ENCODE assay signal across 10 mouse cellular contexts in the genomic region with DNA sequence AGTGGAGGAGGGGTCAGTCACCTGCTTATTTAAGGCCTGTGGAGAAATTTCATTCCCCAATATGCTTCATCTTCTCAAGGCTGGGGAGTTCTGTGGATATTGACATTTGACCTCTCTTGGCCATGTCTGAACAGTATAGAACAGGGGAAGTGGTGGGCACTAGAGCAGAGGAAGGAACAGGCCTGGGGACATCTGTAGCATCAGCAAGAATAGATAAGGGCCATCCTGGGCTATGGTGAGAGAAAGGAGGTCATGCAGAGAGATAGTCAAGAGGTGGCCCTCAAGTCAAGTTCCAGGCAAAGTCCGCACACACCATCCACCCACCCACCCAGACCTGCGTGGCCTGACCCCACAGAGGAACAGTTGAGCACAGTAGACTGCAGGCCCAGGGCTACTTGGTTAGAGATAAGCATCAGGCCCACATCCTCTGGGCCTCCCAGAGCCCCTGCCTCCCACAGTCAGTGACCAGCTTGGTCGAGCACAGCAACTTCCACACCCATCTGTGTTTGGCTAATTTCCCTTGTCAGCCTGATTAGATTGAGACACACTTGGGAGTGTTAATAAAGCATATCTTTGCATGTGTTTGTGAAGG. TPM values are rescaled to one million over a fixed set of nuclear protein-coding genes. Genes with fewer than 3 reads are reported as not detected.
DNase-seq lines count a peak whose midpoint lies in the region; ATAC-seq and TF ChIP-seq lines count a peak whose summit lies in the region.
"Had no signal": no experiment of that assay in that cellular context is flagged by ENCODE, and none has a peak within 500 bp of the region (broad histone marks: within the 10 kb centered on the region; RNA-seq: fewer than 3 reads in every experiment).

No protein-coding gene starts in this region.

- no peak for TF ChIP-seq CTCF in forebrain, postnatal 0 days (IDR thresholded peaks at IDR 0.05; ENCODE audit: low read depth)

- peaks cover 53% of the 10 kb centered on the region for H3K36me3 ChIP-seq in forebrain, embryonic 10.5 days (replicated peaks)
- peaks cover 33% of the 10 kb centered on the region for H3K36me3 ChIP-seq in forebrain, postnatal 0 days (ENCODE audit: insufficient read depth)
- peaks cover 6% of the 10 kb centered on the region for H3K36me3 ChIP-seq in neural tube, embryonic 11.5 days (ENCODE audit: control insufficient read depth, insufficient read depth, low read length)
- peaks cover 39% of the 10 kb centered on the region for H3K36me3 ChIP-seq in hindbrain, embryonic 13.5 days
- H3K36me3 ChIP-seq in stomach, embryonic 16.5 days (ENCODE audit: control insufficient read depth, insufficient read depth, low read length), result peaks cover 13% of the 10 kb centered on the region; the same call in 1 of the 2 replicates

- no peaks in the 10 kb centered on the region for H3K27me3 ChIP-seq in forebrain, embryonic 10.5 days (ENCODE audit: poor library complexity, severe bottlenecking)
- H3K27me3 ChIP-seq in forebrain, postnatal 0 days (ENCODE audit: insufficient read depth, low read length), result no peaks in the 10 kb centered on the region
- H3K27me3 ChIP-seq in neural tube, embryonic 11.5 days (ENCODE audit: control insufficient read depth, insufficient read depth, low read length), result no peaks in the 10 kb centered on the region
- H3K27me3 ChIP-seq in hindbrain, embryonic 13.5 days, result no peaks in the 10 kb centered on the region
- H3K27me3 ChIP-seq in stomach, embryonic 16.5 days (ENCODE audit: control insufficient read depth, insufficient read depth, low read length), result no peaks in the 10 kb centered on the region

- H3K9ac ChIP-seq in forebrain, postnatal 0 days, result no peak overlapping the region
- H3K9ac ChIP-seq in neural tube, embryonic 11.5 days (ENCODE audit: low read length), result no peak overlapping the region
- no peak overlapping the region for H3K9ac ChIP-seq in hindbrain, embryonic 13.5 days
- no peak overlapping the region for H3K9ac ChIP-seq in stomach, embryonic 16.5 days (ENCODE audit: low read length)

- no peak for DNase-seq in forebrain, embryonic 10.5 days (ENCODE audit: extremely low spot score, low spot score)
- no peak for DNase-seq in forebrain, postnatal 0 days
- no peak for DNase-seq in neural tube, embryonic 11.5 days (ENCODE audit: low spot score)
- DNase-seq in neural tube, embryonic 10.5 days (ENCODE audit: extremely low spot score, low spot score), result no peak
- no peak for DNase-seq in frontal cortex, postnatal 14 days (ENCODE audit: low spot score in 2 of 2)
- DNase-seq: thymus, postnatal 14 days had no signal

- WGBS in forebrain, embryonic 10.5 days, result 83% methylated on average over 3 of the region's 3 CpGs
- WGBS in forebrain, postnatal 0 days, result 45% methylated on average over 3 of the region's 3 CpGs
- 76% methylated on average over 3 of the region's 3 CpGs for WGBS in neural tube, embryonic 11.5 days
- WGBS in hindbrain, embryonic 13.5 days, result 59% methylated on average over 3 of the region's 3 CpGs
- WGBS in stomach, embryonic 16.5 days, result 50% methylated on average over 3 of the region's 3 CpGs

- peaks cover 54% of the 10 kb centered on the region for H3K4me1 ChIP-seq in forebrain, embryonic 10.5 days
- H3K4me1 ChIP-seq in forebrain, postnatal 0 days (ENCODE audit: insufficient read depth), result peaks cover 42% of the 10 kb centered on the region
- H3K4me1 ChIP-seq in neural tube, embryonic 11.5 days (ENCODE audit: control insufficient read depth, insufficient read depth, low read length), result peaks cover 31% of the 10 kb centered on the region
- H3K4me1 ChIP-seq in hindbrain, embryonic 13.5 days (replicated peaks), result peaks cover 67% of the 10 kb centered on the region
- peaks cover 62% of the 10 kb centered on the region for H3K4me1 ChIP-seq in stomach, embryonic 16.5 days (ENCODE audit: control insufficient read depth, insufficient read depth, low read length)

- H3K9me3 ChIP-seq in forebrain, embryonic 10.5 days, result no peaks in the 10 kb centered on the region
- no peaks in the 10 kb centered on the region for H3K9me3 ChIP-seq in forebrain, postnatal 0 days (ENCODE audit: low read length)
- H3K9me3 ChIP-seq in neural tube, embryonic 11.5 days (ENCODE audit: control insufficient read depth, low read length), result no peaks in the 10 kb centered on the region
- no peaks in the 10 kb centered on the region for H3K9me3 ChIP-seq in hindbrain, embryonic 13.5 days
- no peaks in the 10 kb centered on the region for H3K9me3 ChIP-seq in stomach, embryonic 16.5 days (replicated peaks; ENCODE audit: control insufficient read depth, low read length)

- 0 out of 2 replicates have a peak overlapping the region, but pooled peaks have one; percentile 53 for H3K27ac ChIP-seq in forebrain, embryonic 10.5 days
- H3K27ac ChIP-seq in forebrain, postnatal 0 days (ENCODE audit: low read depth, low read length), result no peak overlapping the region
- H3K27ac ChIP-seq in neural tube, embryonic 11.5 days (ENCODE audit: low read depth, low read length), result no peak overlapping the region
- peak overlapping the region; percentile 79 for H3K27ac ChIP-seq in hindbrain, embryonic 13.5 days
- H3K27ac ChIP-seq in stomach, embryonic 16.5 days (ENCODE audit: low read length), result peak overlapping the region; percentile 62; the same call in 1 of the 2 replicates

- no peak for ATAC-seq in forebrain, postnatal 0 days
- ATAC-seq in neural tube, embryonic 11.5 days (ENCODE audit: insufficient read depth, low FRiP score, low TSS enrichment), result peak; percentile 17; the same call in 1 of the 2 replicates
- peak; percentile 48 for ATAC-seq in hindbrain, embryonic 13.5 days (ENCODE audit: low FRiP score)
- ATAC-seq in stomach, embryonic 16.5 days (ENCODE audit: insufficient read depth, low FRiP score), result peak; percentile 22; the same call in 1 of the 2 replicates
- no peak for ATAC-seq in monocyte, adult 5-6 weeks (replicated peaks; ENCODE audit: insufficient number of reproducible peaks, low FRiP score, low TSS enrichment, poor library complexity, severe bottlenecking)

- H3K4me2 ChIP-seq in forebrain, postnatal 0 days (ENCODE audit: low read depth), result no peak overlapping the region
- no peak overlapping the region for H3K4me2 ChIP-seq in neural tube, embryonic 11.5 days (ENCODE audit: low read depth)
- H3K4me2 ChIP-seq in hindbrain, embryonic 13.5 days, result no peak overlapping the region
- H3K4me2 ChIP-seq in stomach, embryonic 16.5 days (ENCODE audit: low read depth, low read length), result no peak overlapping the region

- H3K4me3 ChIP-seq in forebrain, embryonic 10.5 days, result no peak overlapping the region
- H3K4me3 ChIP-seq in forebrain, postnatal 0 days (ENCODE audit: low read depth, low read length), result no peak overlapping the region
- no peak overlapping the region for H3K4me3 ChIP-seq in neural tube, embryonic 11.5 days (ENCODE audit: low read depth, low read length)
- H3K4me3 ChIP-seq in hindbrain, embryonic 13.5 days, result no peak overlapping the region
- H3K4me3 ChIP-seq in stomach, embryonic 16.5 days (replicated peaks; ENCODE audit: low read length), result no peak overlapping the region
- H3K4me3 ChIP-seq: myocyte had no signal

RNA-seq across cellular contexts. Expression of gene Itm2c, which starts 7.5 kb away (rescaled TPM):
- 126 and 132 TPM in 2 replicates for polyA plus RNA-seq in forebrain, embryonic 10.5 days (2016; fragmentation: Nextera tagmentation; extraction: Ambion mirVana)
- total RNA-seq in forebrain, postnatal 0 days (2014; rRNA removed), result 244 and 280 TPM in 2 replicates
- 244 and 246 TPM in 2 replicates for polyA plus RNA-seq in forebrain, postnatal 0 days (2015; fragmentation: Nextera tagmentation; extraction: Ambion mirVana)
- polyA plus RNA-seq in neural tube, embryonic 11.5 days (2014; fragmentation: Nextera tagmentation; extraction: Ambion mirVana), result 70.6 and 72.3 TPM in 2 replicates
- 166 and 167 TPM in 2 replicates for polyA plus RNA-seq in hindbrain, embryonic 13.5 days (2015; fragmentation: Nextera tagmentation; extraction: Ambion mirVana)
- 168 and 175 TPM in 2 replicates for polyA plus RNA-seq in stomach, embryonic 16.5 days (2015; fragmentation: Nextera tagmentation; extraction: Ambion mirVana)
- total RNA-seq in monocyte, adult 5-6 weeks (2017), result 94.7 to 124 TPM (median 121 TPM) in 3 replicates

RNA-seq across cellular contexts. Expression of gene 4933407L21Rik, which starts 26.7 kb away (rescaled TPM):
- polyA plus RNA-seq in forebrain, embryonic 10.5 days (2016; fragmentation: Nextera tagmentation; extraction: Ambion mirVana), result 0.30 and 0.87 TPM in 2 replicates
- total RNA-seq in forebrain, postnatal 0 days (2014; rRNA removed), result 6.7 and 9.8 TPM in 2 replicates
- 6.2 and 8.6 TPM in 2 replicates for polyA plus RNA-seq in forebrain, postnatal 0 days (2015; fragmentation: Nextera tagmentation; extraction: Ambion mirVana)
- polyA plus RNA-seq in neural tube, embryonic 11.5 days (2014; fragmentation: Nextera tagmentation; extraction: Ambion mirVana), result 0.28 TPM in 1 of 2 replicates, not detected in the other
- 3.5 and 3.6 TPM in 2 replicates for polyA plus RNA-seq in hindbrain, embryonic 13.5 days (2015; fragmentation: Nextera tagmentation; extraction: Ambion mirVana)
- 0.44 and 0.51 TPM in 2 replicates for polyA plus RNA-seq in stomach, embryonic 16.5 days (2015; fragmentation: Nextera tagmentation; extraction: Ambion mirVana)
- not detected in 3 replicates for total RNA-seq in monocyte, adult 5-6 weeks (2017)
- polyA plus RNA-seq: myocyte had no signal

RNA-seq across cellular contexts. Expression of gene Gpr55, which starts 59.2 kb away (rescaled TPM):
- not detected in 2 replicates for polyA plus RNA-seq in forebrain, embryonic 10.5 days (2016; fragmentation: Nextera tagmentation; extraction: Ambion mirVana)
- 0.05 and 0.08 TPM in 2 replicates for total RNA-seq in forebrain, postnatal 0 days (2014; rRNA removed)
- polyA plus RNA-seq in forebrain, postnatal 0 days (2015; fragmentation: Nextera tagmentation; extraction: Ambion mirVana), result 0.08 and 0.12 TPM in 2 replicates
- not detected in 2 replicates for polyA plus RNA-seq in neural tube, embryonic 11.5 days (2014; fragmentation: Nextera tagmentation; extraction: Ambion mirVana)
- 0.04 and 0.17 TPM in 2 replicates for polyA plus RNA-seq in hindbrain, embryonic 13.5 days (2015; fragmentation: Nextera tagmentation; extraction: Ambion mirVana)
- 0.04 and 0.10 TPM in 2 replicates for polyA plus RNA-seq in stomach, embryonic 16.5 days (2015; fragmentation: Nextera tagmentation; extraction: Ambion mirVana)
- total RNA-seq in monocyte, adult 5-6 weeks (2017), result 2.2 to 4.9 TPM (median 4.7 TPM) in 3 replicates
- polyA plus RNA-seq: myocyte had no signal

Comparison
In these comparisons a context has a peak if more than half of its experiments do, and no peak if none do; other contexts are left out.
1. H3K27ac ChIP-seq: peak in forebrain, embryonic 10.5 days (single experiment), hindbrain, embryonic 13.5 days (single experiment) and stomach, embryonic 16.5 days (single experiment); none in forebrain, postnatal 0 days (single experiment) and neural tube, embryonic 11.5 days (single experiment).
2. ATAC-seq: peak in neural tube, embryonic 11.5 days (single experiment), hindbrain, embryonic 13.5 days (single experiment) and stomach, embryonic 16.5 days (single experiment); none in forebrain, postnatal 0 days (single experiment) and monocyte, adult 5-6 weeks (single experiment).